Mouse (Mus musculus) hindbrain, embryonic 15.5 days (tissue): ENCODE data around the gene Csrp1. TPM values are rescaled to one million over a fixed set of nuclear protein-coding genes. Genes with fewer than 3 reads are reported as not detected.

Experiments
- ATAC-seq: fragments of 200-750 bp; cut with Nextera tagmentation; 2 replicates; pipeline ENCODE4 v1.8.0; 2017; ENCODE audit warnings: low read depth, moderate number of reproducible peaks, moderate TSS enrichment; ENCODE audit not compliant: low FRiP score
- H3K27ac ChIP-seq: fragments of 300-500 bp; sonication (generic); replicated peaks from 2 replicates; pipeline ENCODE4 v1.5.1; 2015; ENCODE audit warnings: mild to moderate bottlenecking, inconsistent platforms
- H3K27me3 ChIP-seq: fragments of 300-500 bp; sonication (generic); 2 replicates; pipeline ENCODE4 v1.6.1; 2015; ENCODE audit warnings: control low read depth, inconsistent platforms
- H3K36me3 ChIP-seq: fragments of 300-500 bp; sonication (generic); 2 replicates; pipeline ENCODE4 v1.6.1; 2015; ENCODE audit warnings: control low read depth, inconsistent platforms
- H3K4me1 ChIP-seq: fragments of 300-500 bp; sonication (generic); replicated peaks from 2 replicates; pipeline ENCODE4 v1.6.1; 2015; ENCODE audit warnings: control low read depth, inconsistent platforms
- H3K4me2 ChIP-seq: fragments of 300-500 bp; sonication (generic); 2 replicates; pipeline ENCODE4 v1.6.1; 2015; ENCODE audit warnings: moderate library complexity, mild to moderate bottlenecking, inconsistent platforms
- H3K4me3 ChIP-seq: fragments of 300-500 bp; sonication (generic); 2 replicates; pipeline ENCODE4 v1.5.1; 2015; ENCODE audit warnings: mild to moderate bottlenecking, inconsistent platforms
- H3K9ac ChIP-seq: fragments of 300-500 bp; sonication (generic); 2 replicates; pipeline ENCODE4 v1.6.1; 2015; ENCODE audit warnings: inconsistent platforms
- H3K9me3 ChIP-seq: fragments of 300-500 bp; sonication (generic); 2 replicates; pipeline ENCODE4 v1.6.1; 2016; ENCODE audit warnings: control low read depth, inconsistent platforms
- WGBS: fragments of 180-500 bp; shearing (Covaris S2); methylation state at CpG from one replicate; pipeline ENCODE4 v1.1.7; 2015; 5-methylcytosine and 5-hydroxymethylcytosine counted together
- polyA plus RNA-seq: library from polyadenylated mRNA; unstranded; fragments of >200 nt; fragmentation: Nextera tagmentation; extraction: Ambion mirVana; gene quantifications from 2 replicates; pipeline ENCODE4 v1.2.1, GENCODE M21; 2015

Csrp1 gene
- polyA plus RNA-seq, 1 experiment from 2014 or later, result 19.6 TPM

DNA sequence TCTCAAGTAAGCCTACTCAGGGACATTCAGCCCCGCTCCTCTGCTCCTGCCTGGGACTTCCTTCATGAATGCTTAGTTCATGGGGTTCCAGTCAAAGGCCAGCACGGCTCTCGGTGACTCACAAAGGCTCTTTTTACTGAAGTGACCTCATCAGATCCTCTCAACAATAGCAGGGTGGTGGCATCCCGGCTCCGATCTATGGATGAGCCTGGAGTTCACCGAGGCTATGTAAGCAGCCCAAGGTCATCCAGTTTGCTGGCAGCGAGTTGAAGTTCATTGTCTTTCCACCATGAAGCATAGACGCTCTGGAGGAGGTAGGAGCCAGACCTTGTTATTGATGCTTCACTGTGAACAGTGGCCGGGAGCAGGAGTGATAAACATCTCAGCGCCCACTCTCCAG is 63.0 kb downstream of the Csrp1 start:
- ATAC-seq, result no peak
- no peak overlapping the region for H3K27ac ChIP-seq
- no peaks in the 10 kb centered on the region for H3K9me3 ChIP-seq
- H3K4me2 ChIP-seq, result no peak overlapping the region
- 15% methylated on average over 10 of the region's 10 CpGs for WGBS
- no peak overlapping the region for H3K4me3 ChIP-seq
- no peak overlapping the region for H3K9ac ChIP-seq
- no peaks in the 10 kb centered on the region for H3K36me3 ChIP-seq
- H3K27me3 ChIP-seq, result no peaks in the 10 kb centered on the region
- peaks cover 14% of the 10 kb centered on the region for H3K4me1 ChIP-seq

DNA sequence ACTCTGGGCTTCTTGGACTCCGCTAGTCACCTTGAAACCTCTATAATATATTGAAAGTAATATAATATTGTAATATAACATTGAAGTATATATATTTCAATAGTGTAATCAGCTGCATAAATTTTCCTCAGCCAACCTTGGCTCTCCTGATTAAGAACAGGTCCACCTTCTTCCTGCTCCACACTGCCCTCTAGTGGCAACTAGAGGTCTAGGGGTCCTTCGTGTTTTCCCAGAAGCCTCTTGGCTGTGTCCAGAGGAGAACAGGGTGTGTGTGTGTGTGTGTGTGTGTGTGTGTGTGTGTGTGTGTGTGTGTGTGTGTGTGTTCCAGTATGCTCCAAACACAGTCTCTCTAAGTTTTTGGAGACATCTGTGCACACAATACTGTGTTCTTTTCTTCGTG is 67.9 kb downstream of the Csrp1 start:
- Histone ChIP-seq H3K36me3 (no peaks in the 10 kb centered on the region), H3K27ac (no peak overlapping the region), H3K4me1 (0 out of 2 replicates have a peak, but pooled peaks cover 5% of the 10 kb centered on the region), H3K27me3 (peaks cover 5% of the 10 kb centered on the region; the same call in 1 of the 2 replicates), H3K9ac (no peak overlapping the region), H3K4me3 (no peak overlapping the region), H3K9me3 (no peaks in the 10 kb centered on the region), H3K4me2 (no peak overlapping the region)
- 52% methylated on average over 3 of the region's 3 CpGs for WGBS
- ATAC-seq, result no peak

DNA sequence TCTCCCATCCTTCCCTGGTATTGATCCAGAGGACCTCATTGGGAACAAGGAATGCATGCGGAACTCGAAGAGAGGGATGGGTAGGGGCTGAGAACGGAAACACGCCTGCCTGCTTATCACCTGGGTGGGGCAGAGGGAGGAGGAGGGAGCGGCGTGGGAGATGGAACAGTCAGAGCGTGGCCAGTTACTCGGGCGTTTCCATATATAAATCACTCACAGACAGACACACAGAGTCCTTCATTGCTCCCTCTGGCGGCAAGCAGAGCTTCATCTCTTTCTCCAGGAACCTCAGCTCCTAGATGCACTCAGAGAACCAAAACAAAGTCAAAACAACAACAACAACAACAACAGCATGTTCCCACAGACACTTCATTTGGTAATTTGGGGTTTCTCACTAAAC is 68.8 kb downstream of the Csrp1 start:
- peaks cover 5% of the 10 kb centered on the region; the same call in 1 of the 2 replicates for H3K27me3 ChIP-seq
- no peak overlapping the region for H3K4me3 ChIP-seq
- H3K27ac ChIP-seq, result no peak overlapping the region
- H3K36me3 ChIP-seq, result no peaks in the 10 kb centered on the region
- WGBS, result 41% methylated on average over 10 of the region's 10 CpGs
- ATAC-seq, result no peak
- no peaks in the 10 kb centered on the region for H3K9me3 ChIP-seq
- H3K4me2 ChIP-seq, result no peak overlapping the region
- H3K9ac ChIP-seq, result no peak overlapping the region
- peaks cover 4% of the 10 kb centered on the region for H3K4me1 ChIP-seq

DNA sequence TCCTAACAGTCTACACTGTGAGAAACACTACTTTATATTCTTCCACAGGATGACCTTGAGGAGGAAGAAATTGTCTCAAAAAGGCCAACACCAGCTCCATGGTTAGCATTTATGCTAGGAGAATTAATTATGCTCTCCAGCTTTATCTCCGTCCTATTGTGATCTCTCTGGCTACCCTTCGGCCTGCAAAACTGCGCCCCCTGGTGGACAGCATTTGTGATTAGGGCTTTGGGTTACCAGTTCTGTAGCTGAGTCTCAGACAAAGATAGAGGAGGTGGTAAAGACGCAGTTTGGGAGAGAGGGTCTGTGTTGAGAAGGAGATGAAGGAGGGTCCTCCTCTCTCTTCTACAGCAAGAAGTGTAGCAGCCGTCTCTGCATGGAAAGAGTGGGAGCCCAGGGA is 70.0 kb downstream of the Csrp1 start:
- no peak overlapping the region for H3K4me3 ChIP-seq
- H3K36me3 ChIP-seq, result no peaks in the 10 kb centered on the region
- no peak overlapping the region for H3K27ac ChIP-seq
- ATAC-seq, result no peak
- H3K27me3 ChIP-seq, result peaks cover 5% of the 10 kb centered on the region; the same call in 1 of the 2 replicates
- peaks cover 6% of the 10 kb centered on the region for H3K4me1 ChIP-seq
- H3K9me3 ChIP-seq, result no peaks in the 10 kb centered on the region
- WGBS, result 15% methylated on average over 5 of the region's 5 CpGs
- no peak overlapping the region for H3K9ac ChIP-seq
- no peak overlapping the region for H3K4me2 ChIP-seq

DNA sequence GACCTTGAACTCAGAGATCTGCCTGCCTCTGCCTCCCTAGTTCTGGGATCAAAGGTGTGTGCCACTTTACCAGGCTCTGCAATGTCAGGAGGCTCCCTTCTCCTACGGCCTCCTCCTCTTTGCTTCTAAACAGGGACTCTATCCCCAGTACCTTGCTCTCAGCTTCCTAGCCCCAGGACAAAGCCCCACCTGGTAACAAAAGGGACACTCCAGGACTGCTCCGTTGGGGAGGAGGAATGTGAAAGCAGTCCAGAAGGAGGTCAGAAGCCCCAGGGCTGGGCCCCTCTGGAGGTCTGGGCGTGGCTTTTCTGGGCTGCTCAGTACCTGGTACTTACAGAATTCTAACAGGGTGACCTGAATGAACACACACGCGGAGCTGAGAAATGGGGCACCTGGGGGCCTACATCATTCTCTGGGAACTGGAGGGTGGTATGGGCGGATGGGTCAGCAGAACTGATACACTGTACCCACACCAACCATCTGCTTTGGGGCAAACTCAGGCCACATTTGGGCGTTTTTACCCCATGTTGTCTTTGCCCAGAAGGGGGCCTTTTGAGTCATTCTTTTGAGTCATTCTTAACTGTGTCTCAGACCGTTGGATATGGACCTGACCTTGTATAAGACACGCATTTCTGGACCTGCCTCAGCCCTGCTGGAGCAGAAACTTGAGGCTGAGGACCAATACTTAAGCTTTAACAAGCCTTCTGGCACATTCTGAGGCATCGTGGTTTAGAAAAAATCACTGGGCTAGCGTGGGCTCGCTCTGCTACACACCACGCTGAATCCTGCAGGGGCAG is 72.5 kb downstream of the Csrp1 start:
- H3K4me3 ChIP-seq, result no peak overlapping the region
- H3K27ac ChIP-seq, result no peak overlapping the region
- ATAC-seq, result no peak
- no peak overlapping the region for H3K4me2 ChIP-seq
- WGBS, result 66% methylated on average over 13 of the region's 13 CpGs
- H3K9ac ChIP-seq, result no peak overlapping the region
- H3K36me3 ChIP-seq, result no peaks in the 10 kb centered on the region
- H3K27me3 ChIP-seq, result peaks cover 5% of the 10 kb centered on the region; the same call in 1 of the 2 replicates
- H3K9me3 ChIP-seq, result no peaks in the 10 kb centered on the region
- H3K4me1 ChIP-seq, result peaks cover 6% of the 10 kb centered on the region

DNA sequence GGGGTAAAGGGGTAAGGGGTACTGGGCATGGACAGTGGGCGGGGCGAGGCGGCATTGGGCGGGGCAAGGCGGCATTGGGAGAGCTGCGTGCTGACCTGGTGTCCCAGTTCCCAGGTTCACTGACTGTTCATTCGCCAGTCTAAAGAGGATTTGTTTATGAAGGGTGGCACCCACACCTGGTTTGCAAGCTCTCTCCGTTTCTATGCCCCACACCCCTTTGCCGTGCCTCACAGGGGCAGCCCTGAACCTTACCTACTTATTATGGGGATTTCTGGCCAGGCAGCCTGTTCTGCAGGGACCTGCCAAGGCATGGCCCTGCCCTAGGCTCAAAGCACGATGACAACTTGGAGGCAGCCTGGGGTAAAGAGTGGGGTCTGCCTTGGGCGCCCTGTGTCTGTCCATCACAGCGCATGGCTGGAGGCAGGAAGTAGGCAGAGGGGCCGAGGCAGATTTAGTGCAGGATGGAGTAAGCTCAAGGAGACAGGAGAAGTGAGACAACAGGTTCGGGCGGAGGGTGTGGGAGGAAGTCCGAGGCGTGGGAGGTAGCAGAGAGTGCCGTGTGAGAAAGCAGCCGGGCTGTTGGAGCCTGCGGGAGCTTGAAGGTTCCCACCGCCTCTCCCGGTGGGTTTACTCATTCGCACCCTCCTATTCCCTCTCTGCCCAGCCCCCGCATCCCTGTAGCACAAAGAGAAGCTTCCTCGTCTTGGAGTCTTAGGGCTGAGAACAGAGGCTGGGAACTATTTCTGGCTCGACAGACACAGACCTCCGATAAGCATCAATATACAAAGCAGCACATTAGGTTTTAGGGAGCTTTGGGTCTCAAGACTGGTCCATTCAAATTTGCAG is 73.7 kb downstream of the Csrp1 start:
- ATAC-seq, result no peak
- H3K9me3 ChIP-seq, result no peaks in the 10 kb centered on the region
- 27% methylated on average over 27 of the region's 27 CpGs for WGBS
- H3K9ac ChIP-seq, result peak overlapping the region; percentile 0; the same call in 1 of the 2 replicates
- H3K4me3 ChIP-seq, result no peak overlapping the region; the same call in 1 of the 2 replicates
- no peaks in the 10 kb centered on the region for H3K36me3 ChIP-seq
- H3K4me2 ChIP-seq, result peak overlapping the region; percentile 47
- peaks cover 5% of the 10 kb centered on the region; the same call in 1 of the 2 replicates for H3K27me3 ChIP-seq
- H3K27ac ChIP-seq, result no peak overlapping the region
- peaks cover 6% of the 10 kb centered on the region for H3K4me1 ChIP-seq

DNA sequence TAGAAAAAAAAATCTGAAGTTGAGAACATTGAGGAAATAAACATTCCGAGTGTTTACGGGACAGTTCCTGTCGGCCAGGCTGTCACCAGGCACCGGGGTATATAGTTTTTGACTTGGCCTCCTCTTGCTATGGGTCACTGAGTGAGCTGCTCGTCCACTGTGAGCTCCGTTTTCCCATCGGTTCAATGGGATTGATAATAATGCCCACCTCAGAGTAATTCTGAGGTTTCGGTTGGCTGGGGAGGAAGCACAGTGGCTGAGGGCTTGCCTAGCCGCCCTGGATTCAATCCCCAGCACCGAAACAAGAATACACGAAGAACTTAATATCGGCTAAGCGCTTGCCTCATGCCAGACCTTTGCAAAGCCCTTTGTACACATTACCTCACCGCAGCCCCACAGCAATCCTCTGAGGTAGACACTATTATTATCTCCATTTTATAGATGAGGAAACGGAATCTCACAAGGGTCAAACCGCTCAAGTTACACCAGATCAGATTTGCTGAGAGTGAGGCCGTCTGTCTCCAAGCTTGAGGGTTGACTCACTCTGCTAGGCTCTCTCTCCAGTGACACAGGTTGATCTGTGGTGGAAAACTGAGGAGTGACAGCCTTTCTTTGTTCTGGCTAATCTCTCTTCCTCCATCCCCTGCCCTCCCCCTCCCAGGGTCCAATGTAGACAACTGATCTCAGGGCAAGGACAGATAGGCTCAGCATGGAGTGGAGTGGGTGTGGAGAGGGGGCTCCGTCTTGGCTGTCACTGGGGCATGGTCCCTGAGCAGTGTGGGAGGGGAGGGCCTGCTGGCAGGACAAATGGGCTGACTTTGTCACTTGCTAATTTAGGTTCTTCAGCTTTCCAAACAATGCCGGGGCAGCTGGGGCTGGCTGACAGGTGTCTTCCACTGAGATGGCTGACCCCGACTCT is 74.6 kb downstream of the Csrp1 start:
- ATAC-seq, result no peak
- Histone ChIP-seq H3K9ac (no peak overlapping the region), H3K4me1 (peaks cover 6% of the 10 kb centered on the region), H3K36me3 (no peaks in the 10 kb centered on the region), H3K27me3 (peaks cover 5% of the 10 kb centered on the region; the same call in 1 of the 2 replicates), H3K4me3 (no peak overlapping the region), H3K9me3 (no peaks in the 10 kb centered on the region), H3K27ac (no peak overlapping the region), H3K4me2 (peak overlapping the region; percentile 47; the same call in 1 of the 2 replicates)
- WGBS, result 44% methylated on average over 20 of the region's 20 CpGs

DNA sequence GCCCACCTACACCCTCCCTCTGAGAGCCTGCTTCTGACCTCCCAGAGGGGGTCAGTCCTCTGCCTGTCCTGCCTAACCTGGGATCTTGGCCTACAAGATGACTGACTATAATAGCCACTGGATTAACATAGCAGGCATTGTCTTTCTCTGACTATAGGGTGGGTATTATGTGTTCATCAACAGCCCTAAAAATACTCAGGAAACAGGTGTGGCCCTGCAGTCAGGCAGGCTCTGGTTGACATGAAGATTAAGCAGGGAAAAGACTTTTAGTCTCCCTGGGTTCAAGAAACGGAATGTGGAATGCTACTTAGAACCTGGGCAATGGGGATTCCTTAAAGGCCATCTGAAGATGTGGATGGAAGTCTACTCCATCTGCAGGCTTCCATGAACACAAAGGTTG is 78.6 kb downstream of the Csrp1 start:
- Histone ChIP-seq H3K9me3 (no peaks in the 10 kb centered on the region), H3K4me2 (no peak overlapping the region), H3K36me3 (no peaks in the 10 kb centered on the region), H3K4me3 (no peak overlapping the region), H3K27me3 (no peaks in the 10 kb centered on the region), H3K4me1 (peaks cover 16% of the 10 kb centered on the region), H3K9ac (no peak overlapping the region), H3K27ac (no peak overlapping the region)
- ATAC-seq, result no peak
- 95% methylated on average over 1 of the region's 1 CpGs for WGBS

DNA sequence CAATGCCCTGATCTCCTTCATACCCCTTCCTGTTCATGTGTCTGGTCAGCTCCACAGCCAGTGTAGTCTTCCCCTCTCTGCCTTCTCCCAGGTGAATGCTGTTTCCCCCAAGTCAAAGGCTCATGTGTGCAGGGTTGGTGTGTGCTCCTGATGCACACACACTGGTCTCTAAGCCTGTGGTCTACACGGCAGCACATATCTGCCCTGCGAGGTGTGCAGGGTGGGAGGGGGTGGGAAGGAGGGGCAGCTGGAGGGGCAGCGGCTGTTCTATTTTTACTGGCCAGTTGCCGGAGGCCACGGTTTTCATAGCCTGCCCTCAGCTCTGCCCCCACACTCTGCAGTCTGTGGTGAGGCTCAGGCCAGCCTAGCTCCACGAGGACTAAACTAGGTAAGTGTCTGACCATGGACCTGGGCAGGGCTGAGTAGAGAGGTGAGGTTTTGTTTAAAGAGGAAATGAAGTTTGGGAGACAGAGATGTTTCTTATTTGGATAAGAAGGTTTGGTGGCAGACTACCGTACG is 79.3 kb downstream of the Csrp1 start:
- H3K4me3 ChIP-seq, result no peak overlapping the region
- ATAC-seq, result no peak
- WGBS, result 79% methylated on average over 8 of the region's 8 CpGs
- no peaks in the 10 kb centered on the region for H3K36me3 ChIP-seq
- no peaks in the 10 kb centered on the region for H3K27me3 ChIP-seq
- H3K9me3 ChIP-seq, result no peaks in the 10 kb centered on the region
- no peak overlapping the region for H3K4me2 ChIP-seq
- H3K27ac ChIP-seq, result no peak overlapping the region
- no peak overlapping the region for H3K9ac ChIP-seq
- peaks cover 11% of the 10 kb centered on the region for H3K4me1 ChIP-seq

DNA sequence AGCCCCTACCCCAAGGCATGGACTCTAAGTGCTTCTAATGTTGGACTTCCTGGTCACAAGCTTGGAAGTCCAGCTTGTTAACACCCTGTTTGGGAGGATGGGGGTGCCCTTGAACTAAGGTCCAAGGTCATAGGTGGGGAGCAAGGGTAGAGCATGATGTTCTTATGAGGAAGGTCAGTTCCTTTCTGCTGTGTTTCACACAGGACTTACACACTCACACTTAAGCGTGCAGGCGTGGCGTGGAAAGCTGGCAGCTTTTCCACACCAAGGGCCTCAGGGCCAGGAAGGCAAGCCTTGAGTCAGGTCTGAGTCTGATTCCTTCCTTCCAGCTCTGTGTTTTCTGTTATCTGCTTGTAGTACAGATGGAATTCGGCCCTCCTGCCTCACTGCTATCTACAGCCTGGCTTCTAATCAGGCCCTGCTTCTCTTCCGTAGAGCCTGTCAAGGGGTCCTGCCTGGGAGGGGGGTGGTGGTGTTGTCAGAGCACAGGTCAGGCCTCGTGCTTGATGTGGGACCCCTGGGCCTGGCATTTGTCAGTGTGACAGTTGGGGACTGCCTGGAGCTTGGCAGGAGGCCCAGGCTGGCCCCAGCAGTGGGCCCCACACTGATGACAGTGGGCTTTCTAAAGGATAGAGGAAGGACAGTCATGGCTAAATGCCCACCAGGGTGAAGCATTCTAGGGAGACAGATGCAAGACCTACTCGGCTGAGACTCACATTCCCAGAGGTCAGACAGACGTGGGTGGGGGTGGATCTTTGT is 80.5 kb downstream of the Csrp1 start:
- Histone ChIP-seq H3K4me2 (no peak overlapping the region), H3K27ac (peak overlapping the region; percentile 27; the same call in 1 of the 2 replicates), H3K4me1 (peaks cover 11% of the 10 kb centered on the region), H3K9ac (no peak overlapping the region), H3K27me3 (no peaks in the 10 kb centered on the region), H3K4me3 (no peak overlapping the region), H3K9me3 (no peaks in the 10 kb centered on the region), H3K36me3 (no peaks in the 10 kb centered on the region)
- 36% methylated on average over 8 of the region's 8 CpGs for WGBS
- peak; percentile 62; the same call in 1 of the 2 replicates for ATAC-seq
